In the genomic region with DNA sequence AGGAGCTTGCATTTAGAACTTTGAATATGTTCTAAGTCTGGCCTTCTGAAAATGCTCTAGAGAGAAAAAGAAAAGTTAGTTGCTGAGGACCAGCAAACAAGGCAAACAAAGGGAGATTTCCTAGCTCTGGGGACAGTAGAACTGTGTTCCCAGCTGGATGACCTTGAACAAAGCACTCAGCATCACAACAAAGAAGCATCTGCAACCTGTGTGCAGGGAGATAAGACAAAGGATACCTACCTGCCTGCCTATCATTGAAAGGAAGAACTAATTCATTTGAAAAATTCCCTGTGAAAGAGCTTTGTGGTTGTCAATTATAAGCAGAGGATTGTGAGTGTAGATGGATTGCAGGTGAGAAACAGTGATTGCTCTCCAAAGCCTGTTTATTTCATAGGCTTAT, we compare ENCODE assay signal across 15 mouse cellular contexts.
"Had no signal": no experiment of that assay in that cellular context is flagged by ENCODE, and none has a peak within 500 bp of the region (broad histone marks: within the 10 kb centered on the region; RNA-seq: fewer than 3 reads in every experiment).

No protein-coding gene starts in this region.

- H3K4me1 ChIP-seq: neural tube, embryonic 13.5 days; stomach, embryonic 15.5 days had no signal

- H3K9me3 ChIP-seq: neural tube, embryonic 13.5 days; stomach, embryonic 15.5 days had no signal

- H3K27ac ChIP-seq: neural tube, embryonic 13.5 days; stomach, embryonic 15.5 days; stomach, postnatal 0 days had no signal

- H3K4me2 ChIP-seq: neural tube, embryonic 13.5 days; stomach, embryonic 15.5 days had no signal

- H3K9ac ChIP-seq: neural tube, embryonic 13.5 days; stomach, embryonic 15.5 days had no signal

- H3K27me3 ChIP-seq: neural tube, embryonic 13.5 days; stomach, embryonic 15.5 days had no signal

- DNase-seq: retina, postnatal 1 day; right cerebral cortex, adult 18-20 months; right cerebral cortex, postnatal 14 days; right cerebral cortex, postnatal 25 days; right cerebral cortex, postnatal 4 days; spleen, adult 18-20 months; thymus, adult 18-20 months; thymus, adult 2 months; thymus, postnatal 14 days; thymus, postnatal 25 days; thymus, postnatal 36 days; thymus, postnatal 4 days had no signal

- H3K36me3 ChIP-seq: neural tube, embryonic 13.5 days; stomach, embryonic 15.5 days had no signal

- H3K4me3 ChIP-seq: neural tube, embryonic 13.5 days; stomach, embryonic 15.5 days had no signal
